28 mouse cellular contexts compared by ENCODE assay signal in genomic region chr10:79628377-79628776, GRCm38 (mm10). TPM values are rescaled to one million over a fixed set of nuclear protein-coding genes. Genes with fewer than 3 reads are reported as not detected.
"Had no signal": no experiment of that assay in that cellular context is flagged by ENCODE, and none has a peak within 500 bp of the region (broad histone marks: within the 10 kb centered on the region; RNA-seq: fewer than 3 reads in every experiment).

No protein-coding gene starts in this region.

- DNase-seq: kidney, postnatal 10 days; kidney, postnatal 36 days; layer of hippocampus, adult 9-11 months; liver, postnatal 0 days; lung, embryonic 14.5 days; thymus, adult 2 months; thymus, postnatal 14 days; thymus, postnatal 4 days had no signal

- H3K9ac ChIP-seq: kidney, embryonic 15.5 days; limb, embryonic 12.5 days; limb, embryonic 15.5 days; liver, embryonic 14.5 days; liver, postnatal 0 days; lung, embryonic 14.5 days; midbrain, embryonic 12.5 days had no signal

- ATAC-seq: liver, postnatal 0 days; lung, postnatal 0 days; midbrain, embryonic 16.5 days had no signal

- H3K4me3 ChIP-seq: kidney, embryonic 15.5 days; left cerebral cortex, adult 2 months; limb, embryonic 12.5 days; limb, embryonic 15.5 days; midbrain, embryonic 12.5 days had no signal

- H3K36me3 ChIP-seq: kidney, embryonic 15.5 days; limb, embryonic 12.5 days; limb, embryonic 15.5 days; midbrain, embryonic 12.5 days had no signal

- H3K27ac ChIP-seq: kidney, embryonic 15.5 days; left cerebral cortex, adult 2 months; limb, embryonic 12.5 days; limb, embryonic 15.5 days; liver, embryonic 14.5 days; macrophage; midbrain, embryonic 12.5 days had no signal

- H3K27me3 ChIP-seq: kidney, embryonic 15.5 days; limb, embryonic 15.5 days; midbrain, embryonic 12.5 days had no signal

- H3K9me3 ChIP-seq: kidney, embryonic 15.5 days; limb, embryonic 12.5 days; limb, embryonic 15.5 days; midbrain, embryonic 12.5 days had no signal

- H3K4me1 ChIP-seq: limb, embryonic 12.5 days; limb, embryonic 15.5 days; midbrain, embryonic 12.5 days had no signal

- H3K4me2 ChIP-seq: kidney, embryonic 15.5 days; limb, embryonic 12.5 days; limb, embryonic 15.5 days; liver, embryonic 11.5 days; lung, embryonic 14.5 days; midbrain, embryonic 12.5 days had no signal

RNA-seq across cellular contexts. Expression of gene Shc2, which starts 9.3 kb away (rescaled TPM):
- total RNA-seq: megakaryocyte, adult 5-6 weeks had no signal

RNA-seq across cellular contexts. Expression of gene C2cd4c, which starts 14.6 kb away (rescaled TPM):
- total RNA-seq: megakaryocyte, adult 5-6 weeks had no signal
- polyA plus RNA-seq: kidney, embryonic 15.5 days; limb, embryonic 12.5 days; limb, embryonic 15.5 days; liver, embryonic 11.5 days; liver, postnatal 0 days; lung, embryonic 14.5 days; lung, postnatal 0 days; macrophage; spleen, adult 2 months had no signal

RNA-seq across cellular contexts. Expression of gene Odf3l2, which starts 17.2 kb away (rescaled TPM):
- total RNA-seq: megakaryocyte, adult 5-6 weeks had no signal
- polyA plus RNA-seq: kidney, embryonic 15.5 days; limb, embryonic 12.5 days; liver, embryonic 11.5 days; liver, embryonic 14.5 days; liver, postnatal 0 days; lung, embryonic 14.5 days; lung, postnatal 0 days; macrophage; midbrain, embryonic 12.5 days; neural tube, embryonic 11.5 days; neural tube, embryonic 14.5 days; small intestine, adult 2 months; spleen, adult 2 months; stomach, embryonic 16.5 days; testis, adult 2 months had no signal

RNA-seq across cellular contexts. Expression of gene Madcam1, which starts 36.0 kb away (rescaled TPM):
- total RNA-seq: layer of hippocampus, adult 18-20 months; layer of hippocampus, postnatal 25 days; left cerebral cortex, adult 2 months; left cerebral cortex, postnatal 36 days; megakaryocyte, adult 5-6 weeks had no signal
- polyA plus RNA-seq: lung, postnatal 0 days; macrophage; testis, adult 2 months had no signal
